Mouse (Mus musculus): Measurements from ENCODE around the gene Zpbp2. TPM values are rescaled to one million over a fixed set of nuclear protein-coding genes. Genes with fewer than 3 reads are reported as not detected.
"Not testable (repeated sequence)": the region's sequence is repeated elsewhere in the genome, so short reads cannot be mapped to it uniquely, and the experiment has no call there.

Gene Zpbp2
- total RNA-seq, 2 experiments from 2014 or later: 0.17 TPM; not detected in 1

GRCm38 (mm10) chr11:98590548-98591445 is 39.9 kb downstream of the Zpbp2 start:
- no peak for DNase-seq

DNA sequence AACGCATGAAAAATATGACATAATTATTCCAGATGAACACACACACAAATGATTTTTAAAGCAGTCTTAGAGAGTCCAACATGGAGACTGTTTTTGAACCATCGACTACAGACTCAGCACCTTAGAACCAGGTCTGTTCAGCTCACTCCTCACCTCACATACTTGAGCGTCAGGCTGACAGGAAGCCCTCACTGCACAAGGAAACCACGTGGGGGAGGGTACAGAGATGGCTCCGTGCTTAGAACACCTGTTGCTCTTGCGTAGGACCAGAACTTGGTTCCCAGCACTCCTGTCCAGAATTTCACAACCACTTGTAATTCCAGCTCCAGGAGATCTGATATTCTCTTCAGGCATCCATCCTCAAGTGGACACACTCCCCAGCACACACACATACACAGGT is 44.1 kb downstream of the Zpbp2 start:
- DNase-seq: no peak

GRCm38 (mm10) chr11:98595473-98595872 is 44.6 kb downstream of the Zpbp2 start:
- no peak for DNase-seq

DNA sequence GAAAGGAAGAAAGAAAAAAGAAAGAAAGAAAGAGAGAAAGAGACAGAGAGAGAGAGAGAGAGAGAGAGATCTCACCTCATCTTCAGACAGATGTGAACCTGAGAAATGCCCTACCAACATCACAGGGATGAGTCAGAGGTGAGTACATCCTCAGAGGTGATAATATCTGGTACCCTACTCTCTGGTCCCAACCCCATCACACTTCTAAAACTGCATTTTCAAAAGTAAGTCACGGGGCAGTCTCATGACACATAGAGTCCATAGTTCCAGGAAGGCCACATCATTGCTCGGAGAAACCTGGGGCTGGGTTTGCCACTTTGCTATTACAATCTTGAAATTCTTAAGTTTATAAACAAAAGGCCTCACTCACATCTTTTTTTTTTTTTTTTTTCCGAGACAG is 45.1 kb downstream of the Zpbp2 start:
- no peak for DNase-seq

DNA sequence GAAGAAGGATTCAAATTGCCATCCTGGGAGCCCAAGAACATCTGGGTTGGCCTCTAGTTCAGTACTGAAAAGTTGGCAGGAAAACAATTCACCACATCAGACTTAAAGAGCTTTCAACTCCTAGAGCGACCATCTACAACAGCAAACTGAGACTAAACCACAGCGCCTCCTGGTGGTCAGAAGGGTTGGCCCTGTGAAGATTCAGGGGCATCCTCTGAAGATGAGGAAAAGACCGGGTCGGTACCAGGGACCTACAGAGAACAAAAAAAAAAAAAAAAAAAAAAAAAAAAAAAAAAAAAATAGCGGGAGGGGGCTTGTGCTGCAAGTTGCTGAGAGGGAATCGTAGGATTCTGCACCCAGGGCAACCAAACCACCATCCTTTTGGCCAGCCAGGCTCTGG is 46.5 kb downstream of the Zpbp2 start:
- peak; percentile 82 for DNase-seq

- DNase-seq: no peak
These were observed 47.1 kb downstream of the Zpbp2 start, which contains the start of gene Lrrc3c for GRCm38 (mm10) chr11:98597991-98598390. Gene Lrrc3c, plus strand, starts transcription at chr11:98598291.

- DNase-seq: peak; percentile 39
These were observed 48.0 kb downstream of the Zpbp2 start for GRCm38 (mm10) chr11:98598851-98599290.

GRCm38 (mm10) chr11:98599291-98599690 is 48.4 kb downstream of the Zpbp2 start:
- DNase-seq: no peak

DNA sequence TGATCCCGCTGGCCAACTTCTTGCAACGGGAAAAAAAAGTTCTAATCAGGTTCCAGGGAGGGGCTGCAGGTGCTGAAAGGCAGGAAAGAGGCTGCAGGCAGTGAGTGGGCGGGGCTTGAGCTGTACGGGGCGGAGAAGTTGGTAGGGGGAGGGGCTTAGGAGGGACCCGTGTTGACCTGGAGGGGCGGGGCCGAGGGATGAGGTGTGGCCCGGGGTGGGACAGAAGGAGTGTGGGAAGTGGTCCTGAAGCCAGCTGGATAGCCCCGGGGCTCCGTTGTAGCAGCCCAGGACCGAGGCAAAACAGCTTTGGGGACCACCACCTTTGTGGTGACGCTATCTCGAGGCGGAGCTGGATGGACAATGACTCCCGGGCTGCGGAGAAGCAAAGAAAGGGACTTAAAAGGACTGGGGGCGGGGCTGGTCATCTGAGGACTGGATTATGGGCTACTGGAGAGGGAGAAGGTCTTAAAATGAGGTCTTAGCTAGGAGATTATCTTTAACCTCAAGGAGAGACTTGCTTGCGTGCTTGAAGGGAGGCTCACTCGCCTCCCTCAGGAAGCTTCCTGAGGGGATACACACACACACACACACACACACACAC is 51.3 kb downstream of the Zpbp2 start:
- DNase-seq: peak; percentile 31

- no peak for DNase-seq
These were observed 53.1 kb downstream of the Zpbp2 start for GRCm38 (mm10) chr11:98603953-98604352.

- DNase-seq: not testable (repeated sequence)
These were observed 54.0 kb downstream of the Zpbp2 start for GRCm38 (mm10) chr11:98604911-98605310.

- DNase-seq: no peak
These were observed 55.9 kb downstream of the Zpbp2 start for GRCm38 (mm10) chr11:98606763-98607162.

Other genes with a start within 250 kb of the Zpbp2 start
- gene Neurod2, start 221.4 kb upstream of the Zpbp2 start, total RNA-seq (2021): not detected
- gene Ppp1r1b, start 202.7 kb upstream of the Zpbp2 start, total RNA-seq (2021): 10 to 100 TPM; 19.1 to 21.2 TPM
- gene Stard3, start 192.7 kb upstream of the Zpbp2 start, total RNA-seq (2021): 10 to 100 TPM; 21.3 to 21.8 TPM
- 100 to 1,000 TPM; 163 to 192 TPM for gene Tcap, start 167.3 kb upstream of the Zpbp2 start, total RNA-seq (2021)
- gene Pnmt, start 164.6 kb upstream of the Zpbp2 start, total RNA-seq (2021): not detected
- gene Pgap3, start 150.6 kb upstream of the Zpbp2 start, total RNA-seq (2021): 10 to 100 TPM; 19.6 to 20.5 TPM
- 10 to 100 TPM; 24.1 to 27.0 TPM for gene Erbb2, start 138.6 kb upstream of the Zpbp2 start, total RNA-seq (2021)
- 10 to 100 TPM; 46.9 to 49.0 TPM for gene Mien1, start 112.1 kb upstream of the Zpbp2 start, total RNA-seq (2021)
- gene Grb7, start 104.7 kb upstream of the Zpbp2 start, total RNA-seq (2021): not detected
- under 1 TPM; 0.67 to 0.72 TPM for gene Ikzf3, start 5.1 kb upstream of the Zpbp2 start, total RNA-seq (2021)
- 10 to 100 TPM; 36.5 to 41.5 TPM for gene Ormdl3, start 36.3 kb downstream of the Zpbp2 start, total RNA-seq (2021)
- gene Lrrc3c, start 47.2 kb downstream of the Zpbp2 start, total RNA-seq (2021): not detected
- gene Gm12355, start 74.6 kb downstream of the Zpbp2 start, total RNA-seq (2021): 10 to 100 TPM; 29.2 to 29.5 TPM
- 1 to 10 TPM; 3.2 to 5.2 TPM for gene Gsdma3, start 75.3 kb downstream of the Zpbp2 start, total RNA-seq (2021)
- not detected for gene Gsdma2, start 95.7 kb downstream of the Zpbp2 start, total RNA-seq (2021)
- gene Gsdma, start 113.3 kb downstream of the Zpbp2 start, total RNA-seq (2021): not detected
- gene Psmd3, start 131.5 kb downstream of the Zpbp2 start, total RNA-seq (2021): 100 to 1,000 TPM; 138 to 140 TPM
- not detected for gene Csf3, start 150.2 kb downstream of the Zpbp2 start, total RNA-seq (2021)
- 10 to 100 TPM; 51.7 to 52.3 TPM for gene Med24, start 178.3 kb downstream of the Zpbp2 start, total RNA-seq (2021)
- 100 to 1,000 TPM; 171 to 183 TPM for gene Thra, start 189.5 kb downstream of the Zpbp2 start, total RNA-seq (2021)
- 10 to 100 TPM; 26.3 to 27.6 TPM for gene Nr1d1, start 224.2 kb downstream of the Zpbp2 start, total RNA-seq (2021)
- 10 to 100 TPM; 67.8 to 71.5 TPM for gene Msl1, start 244.4 kb downstream of the Zpbp2 start, total RNA-seq (2021)

Data from heart, postnatal 4 days (tissue).